Mouse (Mus musculus) liver, embryonic 13.5 days (tissue): ENCODE results near the gene Gtf2h2. TPM values are rescaled to one million over a fixed set of nuclear protein-coding genes. Genes with fewer than 3 reads are reported as not detected.

Experiments
- polyA plus RNA-seq: library from polyadenylated mRNA; unstranded; fragments of >200 nt; fragmentation: Nextera tagmentation; extraction: Ambion mirVana; gene quantifications from 2 replicates; pipeline ENCODE4 v1.2.1, GENCODE M21; 2015

Gene Gtf2h2
- polyA plus RNA-seq, 1 experiment from 2014 or later: 42.5 TPM

Other genes with a start within 250 kb of the Gtf2h2 start
- gene Naip5, start 246.3 kb downstream of the Gtf2h2 start, polyA plus RNA-seq: 0.27 and 0.44 TPM in 2 replicates
- gene Naip6, start 174.9 kb downstream of the Gtf2h2 start, polyA plus RNA-seq: 0.23 TPM in 2 replicates
- gene Naip1, start 39.7 kb downstream of the Gtf2h2 start, polyA plus RNA-seq: not detected in 2 replicates
- 5.3 and 6.4 TPM in 2 replicates for gene Ocln, start 60.1 kb upstream of the Gtf2h2 start, polyA plus RNA-seq
- gene Marveld2, start 124.4 kb upstream of the Gtf2h2 start, polyA plus RNA-seq: 6.0 and 6.4 TPM in 2 replicates
- 219 and 231 TPM in 2 replicates for gene Ak6, start 158.4 kb upstream of the Gtf2h2 start, polyA plus RNA-seq
- gene Rad17, start 158.5 kb upstream of the Gtf2h2 start, polyA plus RNA-seq: 15.2 and 18.6 TPM in 2 replicates
- 15.9 and 16.8 TPM in 2 replicates for gene Taf9, start 159.0 kb upstream of the Gtf2h2 start, polyA plus RNA-seq
- 5.3 and 6.0 TPM in 2 replicates for gene Ccdc125, start 177.1 kb upstream of the Gtf2h2 start, polyA plus RNA-seq
- 49.1 and 54.9 TPM in 2 replicates for gene Cdk7, start 238.4 kb upstream of the Gtf2h2 start, polyA plus RNA-seq